Mouse (Mus musculus): ENCODE data around the gene Ubqln1. TPM values are rescaled to one million over a fixed set of nuclear protein-coding genes. Genes with fewer than 3 reads are reported as not detected.
A peak's percentile ranks its signal among the peaks of the same experiment; 100 is the strongest.

The Ubqln1 gene
- polyA plus RNA-seq, 1 experiment from 2014 or later: 153 TPM

DNA sequence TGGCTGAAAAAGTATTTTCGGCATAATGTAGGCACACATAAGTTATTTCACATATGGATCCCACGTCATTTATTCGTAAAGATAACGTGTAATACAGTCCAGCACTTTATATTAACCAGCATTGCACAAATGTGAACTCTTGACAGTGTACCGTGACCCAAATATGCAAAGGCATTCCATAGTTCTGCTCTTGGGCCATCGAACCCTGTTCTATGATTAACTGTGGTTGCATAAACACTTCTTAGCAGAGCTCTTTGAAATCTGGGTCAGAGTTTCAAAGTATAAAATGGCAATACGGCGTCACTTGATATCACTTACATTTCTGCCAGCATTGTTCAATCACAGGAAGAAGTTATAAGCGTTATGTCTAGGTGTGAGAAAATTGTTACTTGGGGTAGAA lies 942 bp upstream of the Ubqln1 start:
- 91% methylated on average over 9 of the region's 9 CpGs for WGBS
- peak overlapping the region; percentile 87 for H3K9ac ChIP-seq (replicated peaks)
- 0 out of 2 replicates have a peak, but pooled peaks have one; percentile 6 for ATAC-seq (replicated peaks)

DNA sequence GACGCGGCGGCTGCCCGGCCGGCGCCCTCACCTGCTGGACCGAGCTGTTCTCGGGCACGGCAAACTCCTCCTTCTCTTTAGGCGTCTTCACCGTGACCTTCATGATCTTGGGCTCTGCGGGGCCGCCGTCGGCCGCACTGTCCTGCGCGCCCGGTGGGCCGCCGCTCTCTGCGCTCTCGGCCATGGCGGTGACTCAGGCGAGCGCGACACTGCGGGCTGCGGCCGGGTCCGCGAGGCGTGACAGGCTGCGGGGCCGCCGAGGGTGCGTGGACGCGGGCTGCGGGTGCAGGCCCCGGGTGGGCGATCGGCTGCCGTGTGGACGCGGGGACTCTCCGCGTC lies 231 bp downstream of the Ubqln1 start:
- ATAC-seq (replicated peaks): no peak

More for the DNA sequence above, 942 bp upstream of the Ubqln1 start:
- Histone ChIP-seq H3K27me3 (0 out of 2 replicates have a peak, but pooled peaks cover 5% of the 10 kb centered on the region), H3K4me3 (peak overlapping the region; percentile 78), H3K4me1 (peaks cover 38% of the 10 kb centered on the region), H3K36me3 (no peaks in the 10 kb centered on the region), H3K27ac (replicated peaks) (peak overlapping the region; percentile 91), H3K9me3 (no peaks in the 10 kb centered on the region), H3K4me2 (replicated peaks) (peak overlapping the region; percentile 82)

GRCm38 (mm10) chr13:58214346-58215252 lies 854 bp downstream of the Ubqln1 start:
- H3K9me3 ChIP-seq: no peaks in the 10 kb centered on the region
- H3K4me1 ChIP-seq: peaks cover 43% of the 10 kb centered on the region
- 1% methylated on average over 49 of the region's 49 CpGs for WGBS

More for the DNA sequence above, 231 bp downstream of the Ubqln1 start:
- Histone ChIP-seq H3K27ac (replicated peaks) (peak overlapping the region; percentile 91), H3K9me3 (no peaks in the 10 kb centered on the region), H3K36me3 (no peaks in the 10 kb centered on the region), H3K4me1 (peaks cover 43% of the 10 kb centered on the region), H3K4me2 (replicated peaks) (peak overlapping the region; percentile 82), H3K9ac (replicated peaks) (peak overlapping the region; percentile 87), H3K27me3 (0 out of 2 replicates have a peak, but pooled peaks cover 5% of the 10 kb centered on the region), H3K4me3 (peak overlapping the region; percentile 78)
- WGBS: 0% methylated on average over 42 of the region's 48 CpGs

GRCm38 (mm10) chr13:58213801-58214200 lies 1.7 kb downstream of the Ubqln1 start:
- peak overlapping the region; percentile 78 for H3K4me3 ChIP-seq
- H3K4me1 ChIP-seq: peaks cover 43% of the 10 kb centered on the region
- H3K9me3 ChIP-seq: no peaks in the 10 kb centered on the region
- 0 out of 2 replicates have a peak, but pooled peaks cover 5% of the 10 kb centered on the region for H3K27me3 ChIP-seq
- 66% methylated on average over 8 of the region's 8 CpGs for WGBS
- H3K27ac ChIP-seq (replicated peaks): no peak overlapping the region
- no peaks in the 10 kb centered on the region for H3K36me3 ChIP-seq
- H3K4me2 ChIP-seq (replicated peaks): peak overlapping the region; percentile 82
- no peak for ATAC-seq (replicated peaks)
- peak overlapping the region; percentile 87; the same call in 1 of the 2 replicates for H3K9ac ChIP-seq (replicated peaks)

More at GRCm38 (mm10) chr13:58214346-58215252, 854 bp downstream of the Ubqln1 start:
- Histone ChIP-seq H3K4me2 (replicated peaks) (peak overlapping the region; percentile 82), H3K9ac (replicated peaks) (peak overlapping the region; percentile 87), H3K4me3 (peak overlapping the region; percentile 78), H3K27me3 (0 out of 2 replicates have a peak, but pooled peaks cover 5% of the 10 kb centered on the region), H3K36me3 (no peaks in the 10 kb centered on the region), H3K27ac (replicated peaks) (peak overlapping the region; percentile 91)
- ATAC-seq (replicated peaks): peak; percentile 71

DNA sequence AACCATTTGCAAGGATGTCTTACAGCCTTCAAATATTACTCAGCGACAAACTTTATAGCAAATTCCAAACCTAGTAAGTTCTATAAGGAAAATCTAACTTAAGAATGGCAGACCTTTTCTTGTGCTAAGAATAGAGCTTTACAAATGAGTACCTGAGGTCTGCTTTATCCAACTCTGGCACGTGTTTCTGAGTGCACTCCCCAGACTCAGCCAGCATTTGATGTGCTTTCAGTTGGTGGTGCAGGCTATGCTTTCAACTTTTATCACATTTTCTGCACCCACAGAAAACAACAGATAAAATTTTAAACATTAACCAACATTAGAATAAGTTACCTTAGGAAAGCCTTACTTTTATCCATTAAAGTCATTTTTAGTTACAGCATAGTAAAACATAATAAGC lies 2.9 kb downstream of the Ubqln1 start:
- Histone ChIP-seq H3K9ac (replicated peaks) (no peak overlapping the region), H3K4me2 (replicated peaks) (no peak overlapping the region), H3K4me3 (no peak overlapping the region), H3K9me3 (no peaks in the 10 kb centered on the region), H3K27me3 (0 out of 2 replicates have a peak, but pooled peaks cover 5% of the 10 kb centered on the region), H3K36me3 (no peaks in the 10 kb centered on the region), H3K27ac (replicated peaks) (no peak overlapping the region), H3K4me1 (peaks cover 43% of the 10 kb centered on the region)
- WGBS: 76% methylated on average over 2 of the region's 2 CpGs
- ATAC-seq (replicated peaks): no peak

GRCm38 (mm10) chr13:58210441-58210840 lies 5.0 kb downstream of the Ubqln1 start:
- WGBS: 78% methylated on average over 5 of the region's 5 CpGs
- H3K27ac ChIP-seq (replicated peaks): no peak overlapping the region
- no peak for ATAC-seq (replicated peaks)
- H3K9me3 ChIP-seq: no peaks in the 10 kb centered on the region
- no peaks in the 10 kb centered on the region for H3K27me3 ChIP-seq
- H3K36me3 ChIP-seq: no peaks in the 10 kb centered on the region
- H3K4me1 ChIP-seq: peaks cover 36% of the 10 kb centered on the region
- H3K9ac ChIP-seq (replicated peaks): no peak overlapping the region
- H3K4me3 ChIP-seq: no peak overlapping the region
- H3K4me2 ChIP-seq (replicated peaks): no peak overlapping the region

DNA sequence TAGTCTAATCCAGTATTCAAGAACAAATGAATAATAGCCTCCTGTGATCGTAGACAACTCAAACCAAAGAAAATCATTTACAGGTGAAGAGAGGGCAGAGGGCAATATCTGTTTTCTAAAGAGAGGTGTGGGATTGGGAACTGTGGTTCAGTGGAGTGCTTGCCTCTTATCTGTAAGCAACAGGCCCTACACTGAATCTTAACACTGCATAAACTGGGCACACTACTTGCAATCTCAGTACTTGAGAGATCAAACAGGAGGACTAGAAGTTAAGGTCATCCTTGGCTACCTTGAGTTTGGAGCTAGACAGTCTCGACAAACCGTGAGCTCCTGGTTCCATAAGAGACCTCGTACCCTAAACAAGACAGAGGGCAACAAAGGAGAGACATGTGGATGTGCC lies 9.4 kb downstream of the Ubqln1 start:
- H3K4me2 ChIP-seq (replicated peaks): no peak overlapping the region
- no peaks in the 10 kb centered on the region for H3K27me3 ChIP-seq
- H3K9me3 ChIP-seq: no peaks in the 10 kb centered on the region
- no peak for ATAC-seq (replicated peaks)
- no peak overlapping the region for H3K4me3 ChIP-seq
- H3K36me3 ChIP-seq: no peaks in the 10 kb centered on the region
- no peak overlapping the region for H3K27ac ChIP-seq (replicated peaks)
- peaks cover 8% of the 10 kb centered on the region; the same call in 1 of the 2 replicates for H3K4me1 ChIP-seq
- 96% methylated on average over 4 of the region's 4 CpGs for WGBS
- H3K9ac ChIP-seq (replicated peaks): no peak overlapping the region

GRCm38 (mm10) chr13:58204986-58205385 lies 10.5 kb downstream of the Ubqln1 start:
- H3K27me3 ChIP-seq: no peaks in the 10 kb centered on the region
- whole genome bisulfite sequencing: 68% methylated on average over 4 of the region's 4 CpGs

GRCm38 (mm10) chr13:58204202-58204601 lies 11.3 kb downstream of the Ubqln1 start:
- Histone ChIP-seq H3K27ac (replicated peaks) (no peak overlapping the region), H3K9me3 (no peaks in the 10 kb centered on the region), H3K9ac (replicated peaks) (no peak overlapping the region), H3K4me2 (replicated peaks) (no peak overlapping the region), H3K4me1 (0 out of 2 replicates have a peak, but pooled peaks cover 2% of the 10 kb centered on the region), H3K36me3 (no peaks in the 10 kb centered on the region), H3K4me3 (no peak overlapping the region), H3K27me3 (no peaks in the 10 kb centered on the region)
- ATAC-seq (replicated peaks): no peak
- WGBS: 94% methylated on average over 3 of the region's 3 CpGs

More at GRCm38 (mm10) chr13:58204986-58205385, 10.5 kb downstream of the Ubqln1 start:
- Histone ChIP-seq H3K9ac (replicated peaks) (no peak overlapping the region), H3K4me2 (replicated peaks) (no peak overlapping the region), H3K9me3 (no peaks in the 10 kb centered on the region), H3K4me3 (no peak overlapping the region), H3K27ac (replicated peaks) (no peak overlapping the region), H3K36me3 (no peaks in the 10 kb centered on the region), H3K4me1 (0 out of 2 replicates have a peak, but pooled peaks cover 2% of the 10 kb centered on the region)
- ATAC-seq (replicated peaks): no peak

DNA sequence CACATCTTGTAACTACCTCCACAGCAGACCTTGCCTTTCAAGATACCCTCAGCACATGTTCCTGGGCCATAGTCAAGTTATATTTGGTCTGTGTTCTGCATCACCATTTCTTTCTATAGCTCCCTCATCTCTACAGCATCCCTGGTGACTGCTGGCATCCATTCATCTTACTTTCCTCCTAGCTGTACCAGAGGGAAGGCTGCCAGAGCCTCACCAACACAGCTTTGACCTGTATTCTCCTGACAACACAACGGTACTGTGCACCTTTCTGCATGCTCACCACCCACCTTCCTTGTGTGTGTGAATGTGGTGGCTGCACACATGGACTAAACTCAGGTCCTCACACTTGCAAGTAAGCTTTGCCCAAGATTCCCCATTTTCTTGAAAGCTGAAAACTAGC lies 12.6 kb downstream of the Ubqln1 start:
- no peaks in the 10 kb centered on the region for H3K27me3 ChIP-seq
- H3K36me3 ChIP-seq: peaks cover 3% of the 10 kb centered on the region; the same call in 1 of the 2 replicates
- H3K4me1 ChIP-seq: 0 out of 2 replicates have a peak, but pooled peaks cover 2% of the 10 kb centered on the region
- H3K27ac ChIP-seq (replicated peaks): no peak overlapping the region
- H3K9me3 ChIP-seq: no peaks in the 10 kb centered on the region
- no peak overlapping the region for H3K4me2 ChIP-seq (replicated peaks)
- no peak for ATAC-seq (replicated peaks)
- no peak overlapping the region for H3K9ac ChIP-seq (replicated peaks)
- H3K4me3 ChIP-seq: no peak overlapping the region
- 85% methylated on average over 1 of the region's 1 CpGs for WGBS

GRCm38 (mm10) chr13:58201908-58202307 lies 13.5 kb downstream of the Ubqln1 start:
- H3K9me3 ChIP-seq: no peaks in the 10 kb centered on the region
- H3K27me3 ChIP-seq: no peaks in the 10 kb centered on the region
- WGBS: 93% methylated on average over 3 of the region's 3 CpGs
- no peak overlapping the region for H3K4me3 ChIP-seq
- H3K4me1 ChIP-seq: 0 out of 2 replicates have a peak, but pooled peaks cover 2% of the 10 kb centered on the region
- H3K36me3 ChIP-seq: peaks cover 13% of the 10 kb centered on the region
- ATAC-seq (replicated peaks): no peak
- no peak overlapping the region for H3K4me2 ChIP-seq (replicated peaks)
- no peak overlapping the region for H3K9ac ChIP-seq (replicated peaks)
- H3K27ac ChIP-seq (replicated peaks): no peak overlapping the region

DNA sequence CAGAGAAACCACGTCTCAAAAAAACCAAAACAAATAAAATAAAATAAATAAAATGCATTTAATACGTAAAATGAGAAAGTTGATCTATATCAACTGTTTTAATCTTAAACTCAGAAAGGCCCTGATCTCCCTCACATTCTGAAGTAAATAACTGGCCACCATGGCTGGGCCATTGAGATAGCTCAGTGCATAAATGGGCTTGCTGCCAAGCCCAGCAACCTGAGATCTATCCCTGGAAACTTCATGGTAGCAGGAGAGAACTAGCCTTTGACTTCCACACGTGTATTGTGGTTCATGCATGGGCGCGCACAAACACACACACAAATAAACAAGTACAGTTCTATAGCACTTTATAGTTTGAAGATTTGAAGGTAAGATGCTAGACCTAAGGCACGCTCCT lies 14.1 kb downstream of the Ubqln1 start:
- no peak overlapping the region for H3K9ac ChIP-seq (replicated peaks)
- H3K4me2 ChIP-seq (replicated peaks): no peak overlapping the region
- H3K27me3 ChIP-seq: no peaks in the 10 kb centered on the region
- 0 out of 2 replicates have a peak, but pooled peaks cover 2% of the 10 kb centered on the region for H3K4me1 ChIP-seq
- no peak overlapping the region for H3K4me3 ChIP-seq
- peaks cover 16% of the 10 kb centered on the region for H3K36me3 ChIP-seq
- WGBS: 88% methylated on average over 6 of the region's 6 CpGs
- no peak for ATAC-seq (replicated peaks)
- H3K9me3 ChIP-seq: no peaks in the 10 kb centered on the region
- no peak overlapping the region for H3K27ac ChIP-seq (replicated peaks)

All from forebrain, embryonic 15.5 days (tissue).